Mouse (Mus musculus) lung, adult 18-20 months (tissue): ENCODE measurements around the gene Carm1.
A peak's percentile ranks its signal among the peaks of the same experiment; 100 is the strongest.
"Not testable (repeated sequence)": the region's sequence is repeated elsewhere in the genome, so short reads cannot be mapped to it uniquely, and the experiment has no call there.

Experiments
- DNase-seq, 2 experiments: peaks; one replicate each; pipeline ENCODE4 v3.0.0; 2022; ENCODE audit warnings: mixed read lengths in 2 of 2

Carm1 gene

GRCm38 (mm10) chr9:21539981-21540753 lies 6.5 kb upstream of the Carm1 start:
- no peak for DNase-seq

DNA sequence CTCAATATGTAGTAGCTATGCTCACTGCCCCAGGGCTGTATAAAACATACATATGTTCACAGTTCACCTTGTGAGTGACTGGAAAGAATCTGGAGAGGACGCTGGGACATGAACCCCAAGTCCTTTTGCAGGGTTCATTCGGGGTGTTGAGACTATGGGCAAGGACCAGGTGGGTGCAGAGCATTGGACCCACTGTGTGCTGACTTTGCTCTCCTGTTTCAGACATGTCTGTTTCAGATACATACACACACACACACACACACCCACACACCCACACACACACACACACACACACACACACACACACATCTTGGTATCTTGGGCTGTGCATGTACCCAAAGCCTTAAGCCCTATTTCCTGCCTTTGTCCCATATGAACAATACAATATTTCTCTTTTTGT lies 4.7 kb upstream of the Carm1 start:
- DNase-seq: not testable (repeated sequence)

GRCm38 (mm10) chr9:21545351-21545915 lies 1.3 kb upstream of the Carm1 start:
- DNase-seq: no peak

DNA sequence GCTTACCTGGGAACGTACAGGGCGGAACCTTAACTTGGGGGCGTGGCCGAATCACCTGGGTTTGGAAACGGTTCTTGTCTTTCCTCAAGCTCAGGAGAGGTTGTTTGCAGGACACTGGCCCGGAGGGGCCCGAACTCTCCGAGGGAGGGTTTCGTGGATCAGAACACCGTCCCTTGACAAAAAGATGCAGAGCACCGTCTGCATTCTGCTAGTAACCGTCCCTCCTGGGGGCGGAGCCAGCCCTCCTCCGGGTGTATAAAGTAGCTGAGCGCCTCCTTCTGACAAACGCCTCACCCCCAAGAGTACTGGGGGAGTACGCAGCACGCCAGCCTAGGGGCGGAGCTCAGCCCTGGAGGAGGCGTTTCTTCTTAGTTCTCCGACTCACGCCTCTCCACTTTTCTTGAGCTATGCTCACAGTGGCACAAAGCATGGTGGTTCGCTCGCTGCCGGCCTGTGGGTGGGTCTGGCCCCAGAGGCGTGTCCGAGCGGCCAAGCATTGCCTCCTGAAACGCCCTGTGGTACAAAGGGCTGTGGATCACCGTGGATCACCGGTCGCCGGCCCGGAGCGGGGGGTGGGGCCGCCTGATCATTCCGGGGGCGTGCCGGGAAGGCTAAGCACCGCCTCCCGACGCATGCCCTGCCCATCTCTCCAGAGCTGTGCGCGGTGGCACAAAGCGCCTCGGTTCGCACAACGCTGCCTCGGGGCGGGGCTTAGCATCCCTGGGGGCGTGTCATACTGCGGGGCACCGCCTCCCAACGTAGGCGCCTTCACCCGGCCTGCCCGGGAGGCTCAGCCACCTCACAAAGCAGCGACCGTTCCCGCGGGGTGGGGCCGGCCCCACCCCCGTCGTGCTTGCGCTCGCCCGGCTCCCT lies 542 bp upstream of the Carm1 start:
- peak; percentile 99 for DNase-seq

DNA sequence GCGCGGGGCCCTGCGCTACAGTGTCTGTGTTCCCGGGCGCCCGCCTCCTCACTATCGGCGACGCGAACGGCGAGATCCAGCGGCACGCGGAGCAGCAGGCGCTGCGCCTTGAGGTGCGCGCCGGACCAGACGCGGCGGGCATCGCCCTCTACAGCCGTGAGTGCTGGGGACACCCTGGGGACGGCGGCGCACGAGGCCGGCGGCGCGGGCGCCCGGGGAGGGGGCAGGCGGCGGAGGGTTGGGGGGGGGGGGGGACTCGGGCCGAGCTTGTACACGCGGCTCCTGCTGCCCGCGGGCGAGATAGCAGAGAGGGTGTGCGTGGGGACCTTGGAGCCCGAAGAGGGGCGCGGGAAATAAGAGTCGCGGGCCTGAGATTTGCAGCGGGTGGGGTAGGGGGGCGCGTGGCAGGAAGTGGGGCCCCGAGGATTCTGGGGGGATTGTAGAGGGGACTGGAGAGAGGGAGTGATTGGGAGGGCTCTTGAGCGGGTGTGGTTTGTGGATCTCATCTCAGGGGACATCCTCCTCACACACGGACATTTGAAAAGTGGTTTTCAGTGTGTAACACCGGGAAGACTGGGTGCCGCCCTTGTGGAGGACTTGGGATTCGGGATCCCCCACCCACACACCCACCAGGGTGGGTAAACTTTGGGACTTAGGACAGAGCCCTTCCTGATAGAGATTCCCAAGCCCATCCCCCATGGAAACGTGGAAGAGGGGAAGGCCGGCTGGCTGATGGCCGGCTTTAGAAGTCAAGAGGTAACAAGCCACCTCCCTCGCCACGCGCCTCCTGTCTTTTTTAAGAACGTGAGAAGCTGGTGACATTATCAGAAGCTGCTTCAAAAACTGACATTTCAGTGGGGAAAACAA lies 614 bp downstream of the Carm1 start:
- DNase-seq: peak; percentile 59 to 61

- no peak for DNase-seq
Measured at GRCm38 (mm10) chr9:21551049-21551448, 4.4 kb downstream of the Carm1 start.

DNA sequence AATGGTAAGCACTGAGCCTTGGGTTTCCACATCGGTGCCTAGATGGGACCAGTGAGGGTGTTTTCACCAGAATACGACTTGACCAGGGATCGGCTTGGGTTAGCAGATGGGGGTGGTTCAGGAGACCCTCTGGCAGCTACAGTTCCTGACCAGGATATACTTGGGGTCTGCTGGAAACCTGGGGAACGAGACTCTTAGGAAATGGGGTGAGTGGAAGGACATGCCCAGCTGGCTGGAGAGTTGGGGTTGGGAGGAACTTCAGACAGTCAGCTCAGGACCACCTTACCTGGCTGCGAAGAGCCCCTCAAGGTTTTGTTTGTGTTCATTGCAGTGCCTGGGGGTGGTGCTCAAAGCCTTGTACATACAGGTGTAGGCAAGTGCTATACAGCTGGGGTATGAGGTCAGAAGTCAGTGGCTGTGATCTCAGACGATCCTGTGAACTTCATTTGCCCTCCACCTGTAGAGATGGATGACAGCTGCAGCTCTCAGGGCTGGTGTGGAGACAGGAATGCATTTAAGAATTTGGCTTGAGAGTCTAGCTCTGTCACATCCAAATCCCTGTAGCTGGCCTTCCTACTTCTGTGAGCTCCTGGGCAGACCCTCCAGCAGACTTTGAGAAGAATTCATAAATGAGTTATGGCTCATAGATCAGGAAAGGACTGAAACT lies 7.0 kb downstream of the Carm1 start:
- no peak for DNase-seq

DNA sequence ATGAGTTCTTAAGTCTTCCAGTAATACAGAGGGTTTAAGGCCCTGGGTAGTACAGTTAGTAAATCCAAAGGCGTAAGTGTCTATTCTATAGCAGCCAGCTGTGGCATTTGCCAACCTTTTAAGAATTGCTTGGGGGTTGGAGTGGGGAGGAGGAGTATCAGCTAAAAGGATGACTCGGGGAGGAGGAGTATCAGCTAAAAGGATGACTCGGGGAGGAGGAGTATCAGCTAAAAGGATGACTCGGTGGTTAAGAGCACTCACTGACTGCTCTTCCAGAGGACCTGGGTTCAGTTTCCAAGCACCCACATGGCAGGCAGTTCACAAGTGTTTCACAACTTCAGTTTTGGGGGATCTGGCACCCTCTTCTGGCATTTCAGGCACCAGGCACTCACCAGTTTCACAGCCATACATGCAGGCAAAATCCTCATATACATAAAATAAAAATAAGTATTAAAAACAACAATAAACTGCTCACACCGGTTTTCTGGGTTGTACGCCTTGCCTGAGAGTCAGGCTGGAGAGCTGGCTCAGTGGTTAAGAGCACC lies 8.6 kb downstream of the Carm1 start:
- DNase-seq: no peak

DNA sequence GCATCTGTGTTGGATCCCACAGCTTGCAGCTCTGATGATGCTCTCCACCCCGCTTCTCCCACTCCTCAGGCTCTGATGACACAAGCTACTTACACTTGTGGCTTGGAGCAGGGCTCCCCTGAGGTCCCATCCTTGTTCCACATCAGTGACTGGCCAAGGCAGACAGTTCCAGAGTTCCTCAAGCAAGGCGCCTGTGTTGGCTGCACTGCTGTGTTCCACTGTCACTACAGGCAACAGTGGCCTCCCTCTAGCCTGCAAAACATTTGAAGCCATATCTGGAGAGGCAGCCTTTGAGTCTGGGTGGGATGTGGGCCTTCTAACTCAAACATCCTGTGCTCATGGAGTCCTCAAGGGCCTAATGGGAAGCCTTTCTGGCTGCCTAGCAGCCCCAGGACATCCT lies 10.3 kb downstream of the Carm1 start:
- DNase-seq: no peak

- no peak for DNase-seq
Measured at GRCm38 (mm10) chr9:21557556-21557955, 10.9 kb downstream of the Carm1 start.

- DNase-seq: no peak
Measured at GRCm38 (mm10) chr9:21558366-21558765, 11.7 kb downstream of the Carm1 start.

DNA sequence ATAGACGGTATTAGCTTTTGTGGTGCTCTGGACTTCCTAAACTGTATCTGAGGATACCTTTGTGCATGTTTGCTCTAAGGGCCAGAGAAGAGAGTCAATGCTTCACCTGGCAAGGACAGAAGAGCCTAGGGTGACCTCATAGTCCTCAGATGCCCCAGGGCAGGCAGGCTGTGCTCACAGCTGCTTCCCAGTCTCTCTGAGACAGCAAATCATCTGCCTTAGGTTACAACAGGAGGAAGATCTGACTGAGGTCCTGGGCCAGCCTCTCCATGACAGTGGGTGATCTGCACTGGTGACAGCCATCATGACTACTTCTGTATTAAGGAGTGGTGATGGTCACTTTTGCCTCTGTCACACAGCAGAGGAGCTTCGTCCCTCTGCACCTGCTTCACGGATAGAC lies 12.5 kb downstream of the Carm1 start:
- no peak for DNase-seq

DNA sequence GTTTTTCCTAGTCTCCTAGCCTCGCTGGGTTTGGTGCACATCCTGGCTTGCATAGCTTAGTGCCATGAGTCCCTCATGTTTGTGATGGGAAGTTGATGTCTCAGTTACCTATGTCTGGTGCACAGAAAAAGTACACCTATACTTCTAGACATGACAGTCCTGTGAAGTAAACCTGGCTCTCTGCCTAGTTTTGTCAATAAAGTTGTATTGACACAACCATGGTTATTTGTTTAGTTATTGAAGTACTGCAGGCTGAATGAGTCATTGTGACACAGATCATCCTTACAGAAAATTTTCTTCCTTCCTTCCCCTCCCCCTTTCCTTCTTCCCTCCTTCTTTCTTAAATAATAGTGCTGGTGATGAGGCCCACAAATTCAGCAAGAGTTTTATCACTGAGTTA lies 17.7 kb downstream of the Carm1 start:
- DNase-seq: no peak

DNA sequence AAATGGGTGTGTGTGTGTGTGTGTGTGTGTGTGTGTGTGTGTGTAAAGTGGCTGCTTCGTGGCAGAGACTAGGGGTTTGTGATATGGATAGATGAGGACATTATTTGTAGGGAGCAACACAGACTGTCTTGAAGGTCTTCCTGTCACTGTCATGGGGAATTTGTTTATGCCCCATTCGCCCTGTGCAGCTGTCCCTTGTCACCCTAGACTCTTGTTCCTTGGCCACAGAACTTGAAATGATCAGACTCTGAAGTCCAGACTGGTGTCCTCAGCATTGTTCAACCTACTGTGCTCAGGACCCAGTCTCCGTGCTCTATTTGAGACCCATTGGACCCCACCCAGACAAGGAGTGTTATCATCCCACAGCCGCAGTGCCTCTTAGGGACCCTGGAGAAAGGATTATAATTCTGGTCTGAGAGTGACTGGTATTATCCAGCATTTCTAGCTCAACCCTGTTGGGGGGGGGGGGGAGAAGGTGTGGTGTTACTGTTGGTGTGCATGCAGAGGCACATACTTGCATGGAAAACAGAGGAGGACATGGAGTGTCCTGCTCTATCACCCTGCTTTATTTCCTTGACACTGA lies 18.4 kb downstream of the Carm1 start:
- no peak for DNase-seq

DNA sequence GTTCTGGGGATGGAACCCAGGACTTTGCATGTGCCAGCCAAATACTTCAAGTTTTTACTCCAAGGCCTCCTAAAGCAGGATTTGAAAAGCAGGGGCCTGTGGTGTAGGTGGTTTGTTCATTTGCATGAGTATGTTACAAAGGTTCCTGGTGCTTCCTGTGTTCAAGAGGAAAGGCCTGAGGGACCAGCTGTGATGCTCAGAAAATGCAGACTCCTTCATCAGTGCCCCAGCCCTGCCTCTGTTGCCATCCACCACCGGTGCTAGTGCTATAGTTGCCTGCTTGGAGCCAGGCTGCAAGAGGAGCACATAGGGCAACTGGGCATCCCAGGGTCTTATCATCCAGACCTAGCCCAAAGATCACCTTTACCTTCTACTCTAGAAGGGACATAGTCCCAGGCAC lies 19.8 kb downstream of the Carm1 start:
- DNase-seq: no peak

DNA sequence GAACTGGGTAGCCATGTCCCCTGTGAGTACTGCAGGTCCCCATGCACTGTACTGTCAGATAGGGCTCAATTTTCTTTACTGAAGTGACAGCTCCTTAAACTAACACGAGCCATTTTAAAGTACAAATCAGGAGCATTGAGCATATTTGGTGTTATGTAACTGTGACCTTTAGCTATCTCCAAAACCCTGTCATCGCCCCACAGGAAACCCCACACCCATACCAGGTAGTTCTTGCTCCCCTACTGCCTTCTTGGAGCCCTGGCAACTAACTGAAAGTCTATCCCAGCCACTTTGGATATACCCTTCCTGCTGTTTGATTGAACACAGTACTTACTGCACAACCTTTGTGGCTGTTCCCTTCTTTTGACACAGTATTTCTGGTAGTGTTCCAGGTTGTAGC lies 20.4 kb downstream of the Carm1 start:
- no peak for DNase-seq

- DNase-seq: no peak
Measured at GRCm38 (mm10) chr9:21568657-21569255, 22.1 kb downstream of the Carm1 start.

DNA sequence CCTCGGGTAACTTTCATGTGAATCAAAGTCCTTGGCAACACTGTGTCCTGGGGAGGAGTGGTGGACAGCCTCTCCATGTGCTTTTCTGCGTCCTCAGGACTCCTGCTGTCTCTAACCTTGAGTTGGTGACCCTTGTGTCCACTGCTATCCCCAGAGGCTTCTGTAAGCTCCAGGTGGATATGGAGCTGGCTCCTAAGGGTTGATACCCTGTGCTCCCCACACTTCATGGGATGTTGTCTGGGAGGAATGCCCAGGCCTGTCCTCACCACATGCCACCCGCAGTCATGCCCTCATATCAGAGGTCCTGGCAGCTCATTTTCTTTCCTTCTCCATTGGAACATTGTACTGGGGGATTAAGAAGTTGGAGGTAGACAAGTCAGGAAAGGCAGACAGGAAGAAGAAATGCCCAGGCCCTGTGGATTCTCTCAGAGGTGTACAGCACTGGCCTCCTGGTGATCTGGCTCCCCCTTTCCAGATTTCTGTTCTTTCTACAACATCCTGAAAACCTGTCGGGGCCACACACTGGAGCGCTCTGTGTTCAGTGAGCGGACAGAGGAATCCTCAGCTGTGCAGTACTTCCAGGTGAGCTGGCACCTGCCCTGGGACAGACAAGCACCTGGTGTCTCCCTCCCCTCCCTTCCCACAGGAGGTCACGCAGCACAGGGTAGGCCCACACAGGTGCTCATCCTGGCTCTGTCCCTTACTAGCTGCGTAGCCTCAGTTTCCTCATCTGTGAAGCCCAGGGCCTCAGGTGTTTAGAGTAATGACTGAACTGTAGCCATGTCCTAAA lies 27.5 kb downstream of the Carm1 start:
- DNase-seq: no peak

DNA sequence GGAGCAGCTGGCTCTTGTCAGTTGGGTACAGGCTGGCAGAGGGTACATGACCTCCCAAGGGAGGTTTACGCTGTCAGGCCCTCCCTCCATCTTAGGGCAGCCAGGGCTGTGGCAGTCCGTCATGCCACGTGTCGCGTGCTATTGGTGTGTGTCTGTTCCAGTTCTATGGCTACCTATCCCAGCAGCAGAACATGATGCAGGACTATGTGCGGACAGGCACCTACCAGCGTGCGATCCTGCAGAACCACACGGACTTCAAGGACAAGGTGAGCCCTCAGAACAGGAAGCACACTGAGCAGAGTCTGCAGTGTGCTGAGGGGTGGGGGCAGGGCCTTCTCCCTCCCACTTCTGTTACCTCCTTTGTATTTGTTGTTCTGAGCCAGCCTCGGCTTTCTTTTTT lies 28.6 kb downstream of the Carm1 start:
- DNase-seq: no peak

- DNase-seq: no peak
Measured at GRCm38 (mm10) chr9:21576286-21576685, 29.6 kb downstream of the Carm1 start.
